Comparison of ENCODE assay signal across 17 mouse cellular contexts in genomic region chr10:20437021-20437420, GRCm38 (mm10).
A peak's percentile ranks its signal among the peaks of the same experiment; 100 is the strongest.
DNase-seq lines count a peak whose midpoint lies in the region; ATAC-seq and TF ChIP-seq lines count a peak whose summit lies in the region.
"Had no signal": no experiment of that assay in that cellular context is flagged by ENCODE, and none has a peak within 500 bp of the region (broad histone marks: within the 10 kb centered on the region; RNA-seq: fewer than 3 reads in every experiment).

No protein-coding gene starts in this region.

- H3K9ac ChIP-seq in midbrain, embryonic 11.5 days (ENCODE audit: low read length) = no peak overlapping the region
- no peak overlapping the region for H3K9ac ChIP-seq in midbrain, embryonic 14.5 days (replicated peaks; ENCODE audit: low read length)
- no peak overlapping the region for H3K9ac ChIP-seq in embryonic facial prominence, embryonic 13.5 days
- no peak overlapping the region for H3K9ac ChIP-seq in stomach, postnatal 0 days (ENCODE audit: low read length)
- H3K9ac ChIP-seq: forebrain, postnatal 0 days; limb, embryonic 13.5 days had no signal

- H3K4me3 ChIP-seq in kidney, adult 2 months (ENCODE audit: insufficient read depth, low read depth, low read length) = no peak overlapping the region
- H3K4me3 ChIP-seq in midbrain, embryonic 11.5 days (ENCODE audit: low read depth, low read length) = no peak overlapping the region
- H3K4me3 ChIP-seq in midbrain, embryonic 14.5 days (replicated peaks; ENCODE audit: low read depth, low read length) = no peak overlapping the region
- no peak overlapping the region for H3K4me3 ChIP-seq in embryonic facial prominence, embryonic 13.5 days
- no peak overlapping the region for H3K4me3 ChIP-seq in stomach, postnatal 0 days (ENCODE audit: low read depth, low read length)
- H3K4me3 ChIP-seq: erythroblast, embryonic 14.5 days; layer of hippocampus, adult 2 months; left cerebral cortex, adult 2 months; limb, embryonic 13.5 days had no signal

- no peak for TF ChIP-seq EP300 in stomach, postnatal 0 days (optimal IDR thresholded peaks at IDR 0.05)

- no peak for TF ChIP-seq POLR2A in kidney, adult 2 months (IDR thresholded peaks at IDR 0.05; ENCODE audit: low read depth, low read length)

- no peaks in the 10 kb centered on the region for H3K4me1 ChIP-seq in kidney, adult 2 months (ENCODE audit: control insufficient read depth, insufficient read depth, low read length)
- H3K4me1 ChIP-seq in midbrain, embryonic 11.5 days (ENCODE audit: control insufficient read depth, insufficient read depth, low read length) = no peaks in the 10 kb centered on the region
- H3K4me1 ChIP-seq in midbrain, embryonic 14.5 days (ENCODE audit: control insufficient read depth, insufficient read depth, low read length) = no peaks in the 10 kb centered on the region
- H3K4me1 ChIP-seq in embryonic facial prominence, embryonic 13.5 days = peaks cover 22% of the 10 kb centered on the region
- no peaks in the 10 kb centered on the region for H3K4me1 ChIP-seq in stomach, postnatal 0 days (replicated peaks; ENCODE audit: control insufficient read depth, insufficient read depth)

- no peak for ATAC-seq in midbrain, embryonic 11.5 days (ENCODE audit: low FRiP score)
- no peak for ATAC-seq in midbrain, embryonic 14.5 days (ENCODE audit: low FRiP score, low TSS enrichment)
- 0 out of 2 replicates have a peak, but pooled peaks have one; percentile 26 for ATAC-seq in embryonic facial prominence, embryonic 13.5 days (ENCODE audit: insufficient number of reproducible peaks, insufficient read depth, low FRiP score, low TSS enrichment, low read depth)
- ATAC-seq in stomach, postnatal 0 days (ENCODE audit: low FRiP score, low TSS enrichment) = no peak
- ATAC-seq: forebrain, postnatal 0 days; hindbrain, postnatal 0 days had no signal

- H3K4me2 ChIP-seq in midbrain, embryonic 11.5 days = no peak overlapping the region
- no peak overlapping the region for H3K4me2 ChIP-seq in midbrain, embryonic 14.5 days (ENCODE audit: low read length)
- no peak overlapping the region for H3K4me2 ChIP-seq in embryonic facial prominence, embryonic 13.5 days
- no peak overlapping the region for H3K4me2 ChIP-seq in stomach, postnatal 0 days (replicated peaks; ENCODE audit: low read depth)
- H3K4me2 ChIP-seq: limb, embryonic 13.5 days had no signal

- H3K27me3 ChIP-seq in kidney, adult 2 months (replicated peaks; ENCODE audit: control insufficient read depth, insufficient read depth, low read length) = no peaks in the 10 kb centered on the region
- H3K27me3 ChIP-seq in midbrain, embryonic 11.5 days (ENCODE audit: control insufficient read depth, insufficient read depth, low read length) = no peaks in the 10 kb centered on the region
- H3K27me3 ChIP-seq in midbrain, embryonic 14.5 days (ENCODE audit: control insufficient read depth, insufficient read depth, low read length) = no peaks in the 10 kb centered on the region
- H3K27me3 ChIP-seq in embryonic facial prominence, embryonic 13.5 days = no peaks in the 10 kb centered on the region
- no peaks in the 10 kb centered on the region for H3K27me3 ChIP-seq in stomach, postnatal 0 days (ENCODE audit: control insufficient read depth, insufficient read depth, low read length)
- H3K27me3 ChIP-seq: limb, embryonic 13.5 days had no signal

- H3K27ac ChIP-seq in kidney, adult 2 months (ENCODE audit: insufficient read depth, low read depth, low read length) = no peak overlapping the region
- no peak overlapping the region for H3K27ac ChIP-seq in midbrain, embryonic 11.5 days (ENCODE audit: low read depth, low read length)
- no peak overlapping the region for H3K27ac ChIP-seq in midbrain, embryonic 14.5 days (replicated peaks; ENCODE audit: low read depth, low read length)
- peak overlapping the region; percentile 64; the same call in 1 of the 2 replicates for H3K27ac ChIP-seq in embryonic facial prominence, embryonic 13.5 days
- H3K27ac ChIP-seq in stomach, postnatal 0 days (replicated peaks) = no peak overlapping the region
- H3K27ac ChIP-seq: hindbrain, postnatal 0 days; layer of hippocampus, adult 2 months; left cerebral cortex, adult 2 months; limb, embryonic 13.5 days had no signal

- TF ChIP-seq CTCF in kidney, adult 2 months (conservative IDR thresholded peaks at IDR 0.05; ENCODE audit: insufficient read depth, insufficient read length, low read depth, low read length) = no peak
- no peak for TF ChIP-seq CTCF in stomach, postnatal 0 days (IDR thresholded peaks at IDR 0.05; ENCODE audit: low read depth)

- no peaks in the 10 kb centered on the region for H3K9me3 ChIP-seq in midbrain, embryonic 11.5 days (ENCODE audit: control insufficient read depth, low read length)
- H3K9me3 ChIP-seq in midbrain, embryonic 14.5 days (ENCODE audit: control insufficient read depth, low read length) = no peaks in the 10 kb centered on the region
- H3K9me3 ChIP-seq in embryonic facial prominence, embryonic 13.5 days = no peaks in the 10 kb centered on the region
- no peaks in the 10 kb centered on the region for H3K9me3 ChIP-seq in stomach, postnatal 0 days (ENCODE audit: control insufficient read depth, low read length)
- H3K9me3 ChIP-seq: limb, embryonic 13.5 days had no signal

- DNase-seq in kidney, adult 2 months = peak; percentile 6
- DNase-seq in kidney, adult 8-10 months = no peak
- peak; percentile 49 for DNase-seq in midbrain, embryonic 11.5 days (ENCODE audit: low spot score, missing footprints)
- no peak for DNase-seq in midbrain, embryonic 14.5 days
- DNase-seq in stomach, postnatal 0 days (ENCODE audit: low spot score) = peak; percentile 27
- DNase-seq in layer of hippocampus, postnatal 10 days (ENCODE audit: low spot score in 2 of 2) = no peak
- DNase-seq: cerebellum, adult 2 months; forebrain, postnatal 0 days; heart, postnatal 14 days; spleen, adult 18-20 months; thymus, postnatal 14 days had no signal

- 73% methylated on average over 2 of the region's 2 CpGs for WGBS in kidney, adult 2 months
- WGBS in midbrain, embryonic 11.5 days = 81% methylated on average over 2 of the region's 2 CpGs
- WGBS in midbrain, embryonic 14.5 days = 84% methylated on average over 2 of the region's 2 CpGs
- WGBS in embryonic facial prominence, embryonic 13.5 days = 48% methylated on average over 2 of the region's 2 CpGs
- 29% methylated on average over 2 of the region's 2 CpGs for WGBS in stomach, postnatal 0 days

- no peaks in the 10 kb centered on the region; the same call in 1 of the 2 replicates for H3K36me3 ChIP-seq in kidney, adult 2 months (ENCODE audit: control insufficient read depth, insufficient read depth, low read length)
- no peaks in the 10 kb centered on the region for H3K36me3 ChIP-seq in midbrain, embryonic 11.5 days (ENCODE audit: control insufficient read depth, insufficient read depth, low read length)
- no peaks in the 10 kb centered on the region for H3K36me3 ChIP-seq in midbrain, embryonic 14.5 days (ENCODE audit: control insufficient read depth, insufficient read depth, low read length)
- peaks cover 20% of the 10 kb centered on the region; the same call in 1 of the 2 replicates for H3K36me3 ChIP-seq in embryonic facial prominence, embryonic 13.5 days
- H3K36me3 ChIP-seq in stomach, postnatal 0 days (ENCODE audit: control insufficient read depth, insufficient read depth, low read length) = no peaks in the 10 kb centered on the region
- H3K36me3 ChIP-seq: limb, embryonic 13.5 days had no signal

Comparison
In these comparisons a context has a peak if more than half of its experiments do, and no peak if none do; other contexts are left out.
1. DNase-seq: peak in kidney, adult 2 months (single experiment), midbrain, embryonic 11.5 days (single experiment) and stomach, postnatal 0 days (single experiment); none in kidney, adult 8-10 months (0 of 2), midbrain, embryonic 14.5 days (single experiment) and layer of hippocampus, postnatal 10 days (0 of 2).